Mouse (Mus musculus) monocyte, adult 59 days (primary cell): ENCODE measurements around the gene Tfeb. TPM values are rescaled to one million over a fixed set of nuclear protein-coding genes. Genes with fewer than 3 reads are reported as not detected.

Source experiments
- total RNA-seq, 2 experiments: library from RNA; stranded (reverse); gene quantifications; one replicate each; pipeline ENCODE4 v1.2.4; 2023

Gene Tfeb
- 100 to 1,000 TPM; 123 to 146 TPM for total RNA-seq

GRCm38 (mm10) chr17:47736856-47737255 is at the start of gene Tfeb:
Gene Tfeb, plus strand, starts transcription at chr17:47737030.

GRCm38 (mm10) chr17:47688344-47688607 is 48.6 kb upstream of the Tfeb start, which contains the start of gene Tomm6:
Gene Tomm6, minus strand, starts transcription at chr17:47688386.

DNA sequence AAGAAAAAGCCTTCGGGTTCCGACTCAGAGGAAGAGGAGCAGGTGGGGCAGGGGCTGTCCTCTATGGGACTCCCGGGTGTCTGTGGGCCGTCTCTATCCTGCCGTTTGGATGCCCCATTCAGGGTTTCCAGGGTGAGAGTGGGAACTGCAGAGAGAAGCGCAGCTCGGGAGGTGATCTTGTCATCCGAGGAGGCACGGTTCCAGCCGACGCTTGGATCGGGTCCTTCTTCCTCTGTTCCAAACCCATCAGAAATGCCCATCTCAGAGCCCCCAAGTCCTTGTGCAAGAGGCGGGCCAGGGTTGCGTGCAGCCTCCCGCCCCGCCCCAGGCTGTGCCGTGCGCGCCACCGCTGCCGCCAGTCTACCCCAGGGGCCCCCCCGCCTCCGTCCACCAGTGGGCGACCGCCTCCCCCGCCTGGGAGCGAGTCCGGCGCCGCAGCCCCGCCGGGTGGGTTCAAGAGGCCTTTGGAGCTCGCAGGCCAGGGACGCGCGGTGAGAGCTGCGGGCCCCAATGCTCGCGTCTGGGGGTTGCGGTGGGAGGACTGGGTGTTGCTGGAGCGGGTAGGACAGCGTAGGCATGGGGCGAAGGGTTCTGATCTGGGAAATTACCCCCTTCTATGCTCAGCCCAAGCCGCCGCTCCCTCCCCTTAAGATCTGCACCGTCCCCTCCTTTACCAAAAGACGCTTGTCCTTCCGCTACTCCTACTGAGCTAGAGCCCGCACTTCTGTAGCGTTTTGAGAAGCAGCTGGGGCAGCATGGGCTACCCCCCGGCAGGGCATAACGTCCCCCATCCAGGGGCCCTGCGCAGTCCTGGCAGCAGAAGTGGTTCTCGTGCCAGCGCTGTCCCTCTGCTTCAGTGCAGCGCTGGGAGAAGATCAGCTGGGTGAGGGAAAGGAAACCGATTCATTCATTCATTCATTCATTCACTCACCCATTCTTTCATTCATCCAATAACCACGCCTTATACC is 47.9 kb upstream of the Tfeb start, which contains the start of gene Frs3:
Gene Frs3 (plus strand): TSS at position 423 of the 968 bp plus-strand sequence.

DNA sequence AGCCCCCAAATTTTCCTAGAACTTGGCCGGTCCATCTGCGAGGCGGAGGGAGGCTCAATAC is 42.6 kb upstream of the Tfeb start, which contains the start of gene Gm21981:
Gene Gm21981 (minus strand): TSS at position 14 of the 61 bp plus-strand sequence.

GRCm38 (mm10) chr17:47694503-47695336 is 42.1 kb upstream of the Tfeb start, which contains the start of gene Prickle4:
Gene Prickle4, minus strand, starts transcription at chr17:47694736.

GRCm38 (mm10) chr17:47726566-47726965 is 10.3 kb upstream of the Tfeb start, which contains the start of gene Pgc:
Gene Pgc, plus strand, starts transcription at chr17:47726842.

GRCm38 (mm10) chr17:47834482-47834767 is 97.6 kb downstream of the Tfeb start, which contains the start of gene Mdfi:
Gene Mdfi, minus strand, starts transcription at chr17:47834691.

Other genes with a start within 250 kb of the Tfeb start
- gene Taf8, start 234.7 kb upstream of the Tfeb start, total RNA-seq = 10 to 100 TPM; 33.7 to 39.5 TPM
- 100 to 1,000 TPM; 266 to 307 TPM for gene Ccnd3, start 232.0 kb upstream of the Tfeb start, total RNA-seq
- gene Bysl, start 125.5 kb upstream of the Tfeb start, total RNA-seq = 10 to 100 TPM in 1 of 2 experiments, 1 to 10 TPM in 1; 9.5 to 10.5 TPM
- 10 to 100 TPM; 45.3 to 50.6 TPM for gene Med20, start 125.4 kb upstream of the Tfeb start, total RNA-seq
- gene Gm20517, start 125.4 kb upstream of the Tfeb start, total RNA-seq = 1 to 10 TPM; 1.9 to 2.5 TPM
- gene Usp49, start 106.3 kb upstream of the Tfeb start, total RNA-seq = 1 to 10 TPM; 3.5 to 6.4 TPM
- 100 to 1,000 TPM; 187 to 200 TPM for gene Tomm6, start 48.6 kb upstream of the Tfeb start, total RNA-seq
- 1 to 10 TPM; 1.5 to 1.8 TPM for gene Frs3, start 48.0 kb upstream of the Tfeb start, total RNA-seq
- gene Gm21981, start 42.6 kb upstream of the Tfeb start, total RNA-seq = not detected
- gene Prickle4, start 42.3 kb upstream of the Tfeb start, total RNA-seq = 1 to 10 TPM; 1.9 to 2.1 TPM
- not detected for gene Pgc, start 10.2 kb upstream of the Tfeb start, total RNA-seq
- gene Mdfi, start 97.7 kb downstream of the Tfeb start, total RNA-seq = not detected
- gene Foxp4, start 187.6 kb downstream of the Tfeb start, total RNA-seq = 10 to 100 TPM; 18.3 to 26.2 TPM